Mouse (Mus musculus) ovary, postnatal 14 days (tissue): ENCODE data around the gene Stat3.

Source experiments
- DNase-seq: peaks from one replicate; pipeline ENCODE4 v3.0.0; 2022; ENCODE audit warnings: low spot score

Gene Stat3

DNA sequence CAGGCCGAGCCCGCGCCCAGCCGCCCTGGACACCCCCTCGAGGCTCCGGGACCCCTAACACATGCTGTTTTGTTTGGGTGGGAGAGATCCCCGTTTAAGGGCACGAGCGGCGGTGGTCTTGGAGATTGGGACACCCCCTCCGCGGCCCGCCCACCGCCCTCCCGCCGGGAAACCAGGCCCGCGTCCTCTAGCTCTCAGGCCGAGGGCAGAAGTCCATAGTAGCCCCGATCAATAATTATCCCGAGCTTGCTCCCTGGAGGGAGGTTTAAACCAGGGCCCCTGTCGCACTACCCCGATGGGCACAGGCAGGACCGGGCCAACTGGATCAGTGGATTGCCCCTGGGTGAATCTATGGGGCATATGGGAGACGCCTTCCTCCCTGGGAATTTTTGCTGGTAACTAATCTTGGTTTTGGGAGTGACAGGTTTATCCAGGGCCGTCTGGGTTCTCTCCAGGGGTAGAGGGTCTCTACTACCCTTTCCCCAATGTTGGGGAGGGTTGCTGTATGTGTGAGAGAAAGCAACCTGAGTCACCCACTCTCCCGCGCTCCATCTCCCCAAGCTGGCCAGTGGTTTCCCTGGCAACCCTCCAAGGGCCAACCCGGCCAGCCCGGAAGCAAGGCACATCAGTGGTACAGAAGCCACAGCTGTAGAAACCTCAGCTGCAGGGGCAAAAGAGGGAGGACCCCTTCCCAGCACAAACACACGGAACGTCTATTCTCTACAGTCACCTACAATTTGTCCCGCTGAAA is 88.4 kb downstream of the Stat3 start:
- peak; percentile 63 for DNase-seq

GRCm38 (mm10) chr11:100850038-100850777 is 89.1 kb downstream of the Stat3 start, which contains the start of gene Stat5b:
Stat5b (minus strand) TSS chr11:100850724.
- peak; percentile 61 for DNase-seq

DNA sequence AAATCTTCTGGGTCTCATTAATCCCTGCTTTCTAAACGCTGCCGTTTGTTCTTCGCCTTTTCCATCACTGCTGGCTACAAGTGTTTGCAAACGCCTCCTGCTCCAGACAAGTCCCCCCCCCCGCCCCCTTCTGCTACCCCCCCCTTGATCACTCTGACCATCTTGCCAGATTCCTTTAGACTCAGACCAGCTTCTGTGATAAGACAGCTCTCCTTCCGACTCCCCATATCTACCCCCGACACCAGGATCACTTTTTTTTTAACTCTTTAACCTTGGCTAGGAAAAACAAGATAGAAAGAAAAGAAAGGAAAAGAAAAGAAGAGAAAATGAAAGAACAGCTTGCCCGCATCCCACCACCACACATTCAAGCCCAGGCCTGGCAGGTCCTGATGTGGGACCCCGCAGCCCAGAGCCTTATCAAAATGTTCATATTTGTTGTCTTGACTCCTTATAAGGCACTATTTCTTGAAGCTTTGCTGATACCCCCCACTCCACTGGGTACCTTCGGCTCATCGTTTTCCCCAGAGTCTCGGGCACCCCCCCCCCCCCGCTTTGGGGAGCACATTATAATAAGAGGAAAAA is 89.8 kb downstream of the Stat3 start:
- DNase-seq: no peak

GRCm38 (mm10) chr11:100848789-100849379 is 90.5 kb downstream of the Stat3 start:
- DNase-seq: no peak

DNA sequence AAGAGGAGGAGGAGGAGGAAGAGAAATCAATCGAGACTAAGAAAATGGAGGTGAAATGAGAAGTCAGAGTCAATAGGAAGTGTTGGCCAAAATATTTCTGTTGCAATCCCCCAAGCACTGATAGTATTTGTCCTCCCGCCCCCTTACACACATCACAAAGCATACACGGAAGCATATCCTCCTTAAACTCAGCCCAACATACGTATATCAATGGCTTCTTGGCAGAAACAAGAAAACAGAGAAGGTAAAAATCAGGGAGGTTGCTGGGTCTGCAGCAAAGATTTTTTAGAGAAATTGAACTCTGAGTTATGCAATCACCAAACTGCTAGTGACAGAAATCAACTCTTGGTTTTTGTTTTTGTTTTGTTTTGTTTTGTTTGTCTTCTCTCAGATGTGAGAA is 91.3 kb downstream of the Stat3 start:
- no peak for DNase-seq

DNA sequence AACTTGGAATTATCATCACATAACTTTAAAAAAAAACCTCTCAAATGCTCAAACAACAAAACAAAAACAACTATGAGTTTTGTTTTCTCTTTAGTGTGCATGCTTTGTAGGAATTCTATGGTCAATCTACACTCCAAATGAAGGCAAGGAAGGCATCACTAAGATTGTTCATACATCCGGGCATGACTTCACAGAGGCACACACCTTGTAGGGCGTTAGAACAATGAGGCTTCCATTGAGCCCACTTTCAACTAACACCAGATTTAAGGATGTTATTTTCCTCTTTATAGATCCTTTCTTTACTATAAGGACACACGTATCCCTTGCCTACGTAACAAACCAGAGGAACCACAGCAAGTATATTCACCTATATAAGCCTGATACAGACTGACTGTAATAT is 91.8 kb downstream of the Stat3 start:
- DNase-seq: no peak

GRCm38 (mm10) chr11:100845793-100846192 is 93.5 kb downstream of the Stat3 start:
- DNase-seq: no peak

GRCm38 (mm10) chr11:100844121-100844520 is 95.2 kb downstream of the Stat3 start:
- DNase-seq: no peak

DNA sequence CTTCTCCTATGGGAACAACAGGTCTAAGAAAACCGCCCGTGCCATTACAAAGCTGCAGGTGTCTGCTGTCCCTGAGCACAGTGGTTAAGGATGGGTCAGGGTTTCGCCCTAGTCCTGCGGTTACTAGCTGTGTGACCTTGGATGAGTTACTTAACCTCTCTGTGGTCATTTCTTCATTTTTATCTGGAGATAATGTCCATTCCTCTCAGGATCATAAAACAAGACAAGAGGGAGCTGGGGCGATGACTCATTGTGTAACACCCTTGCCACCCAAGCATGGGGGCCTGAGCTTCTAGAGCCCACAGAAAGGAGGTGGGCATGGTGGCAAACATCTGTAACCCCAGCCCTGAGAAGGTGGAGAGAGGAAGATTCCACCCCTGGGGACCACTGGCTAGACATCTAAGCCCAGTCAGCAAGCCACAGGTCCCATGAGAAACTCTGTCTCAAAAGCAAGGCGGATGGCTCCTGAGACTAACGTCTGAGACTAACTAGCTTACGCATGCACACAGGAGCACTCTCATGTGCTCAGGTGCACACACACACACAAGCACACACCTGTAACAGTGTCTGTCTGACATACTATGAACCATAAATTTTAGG is 96.2 kb downstream of the Stat3 start:
- no peak for DNase-seq

DNA sequence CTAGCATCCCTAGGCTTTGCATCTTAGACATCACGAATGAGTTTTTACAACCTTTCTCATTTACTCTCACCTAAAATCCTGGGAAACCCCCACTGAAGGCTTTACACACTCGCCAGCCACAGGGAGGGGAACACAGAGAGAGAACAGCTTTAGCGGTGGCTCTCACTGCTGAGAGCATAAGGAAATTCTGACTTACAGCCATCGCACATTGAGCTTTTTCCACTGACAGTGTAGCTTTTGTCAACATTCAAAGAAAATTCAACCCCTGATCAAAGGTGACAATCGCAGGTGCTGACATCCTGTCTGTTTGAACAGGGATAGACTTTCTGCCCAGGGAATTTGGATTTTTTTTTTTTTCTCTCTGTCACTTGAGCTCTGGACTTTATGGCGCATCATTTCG is 97.3 kb downstream of the Stat3 start:
- DNase-seq: no peak

- no peak for DNase-seq
These were observed 98.5 kb downstream of the Stat3 start for GRCm38 (mm10) chr11:100840866-100841265.

DNA sequence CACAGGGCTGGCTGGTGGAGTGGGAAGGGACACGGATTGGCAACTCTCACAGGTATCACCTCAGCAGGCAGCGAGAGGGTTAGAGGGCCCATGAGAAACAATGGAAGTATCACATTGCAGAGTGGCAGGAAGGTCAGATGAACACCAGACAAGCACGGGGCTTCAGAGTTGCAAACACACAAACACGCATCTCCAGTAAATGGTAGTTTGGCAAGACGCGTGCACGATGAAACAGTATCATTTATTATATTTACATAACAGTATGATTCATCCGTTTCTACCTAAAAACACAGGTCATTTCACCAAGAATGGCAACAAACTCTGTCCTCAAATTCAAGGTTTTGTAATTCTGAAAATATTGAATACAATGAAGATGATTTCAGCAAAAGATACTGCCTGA is 99.8 kb downstream of the Stat3 start:
- DNase-seq: no peak

GRCm38 (mm10) chr11:100838894-100839293 is 100.4 kb downstream of the Stat3 start:
- no peak for DNase-seq

- DNase-seq: no peak
These were observed 102.2 kb downstream of the Stat3 start for GRCm38 (mm10) chr11:100836923-100837702.
